Mouse (Mus musculus): ENCODE measurements around the gene Rhox1.
"Not testable (repeated sequence)": the region's sequence is repeated elsewhere in the genome, so short reads cannot be mapped to it uniquely, and the experiment has no call there.

DNA sequence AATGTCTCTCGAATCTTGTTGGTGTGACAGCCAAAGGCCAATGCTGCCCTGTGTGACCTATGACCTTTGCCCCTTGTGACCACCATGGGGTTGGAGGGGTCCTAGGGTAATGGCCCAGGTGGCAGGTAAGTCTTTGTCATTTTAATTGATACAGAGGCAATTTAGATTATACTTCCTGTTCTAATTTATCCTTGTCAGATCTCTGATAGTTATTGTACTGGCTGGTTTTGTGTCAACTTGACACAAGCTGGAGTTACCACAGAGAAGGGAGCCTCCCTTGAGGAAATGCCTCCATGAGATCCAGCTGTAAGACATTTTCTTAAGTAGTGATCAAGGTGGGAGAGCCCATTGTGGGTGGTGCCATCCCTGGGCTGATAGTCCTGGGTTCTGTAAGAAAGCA, at the start of gene Rhox1:
- not testable (repeated sequence) for TF ChIP-seq POLR2A (IDR thresholded peaks at IDR 0.05; ENCODE audit: low read depth, low read length); CTCF (IDR thresholded peaks at IDR 0.05; ENCODE audit: extremely low read depth, insufficient read depth, insufficient read length, insufficient replicate concordance)

Data from spleen, adult 2 months (tissue).